In genomic region chr17:33965082-33965845, GRCm38 (mm10) we compare ENCODE assay signal across 13 mouse cellular contexts. TPM values are rescaled to one million over a fixed set of nuclear protein-coding genes. Genes with fewer than 3 reads are reported as not detected.
DNase-seq lines count a peak whose midpoint lies in the region.
"Had no signal": no experiment of that assay in that cellular context is flagged by ENCODE, and none has a peak within 500 bp of the region (broad histone marks: within the 10 kb centered on the region; RNA-seq: fewer than 3 reads in every experiment).

No protein-coding gene starts in this region.

- peak; percentile 93 for DNase-seq in heart, adult 11 months
- no peak for DNase-seq in heart, adult 18-20 months
- DNase-seq in testis, postnatal 10 days (ENCODE audit: low spot score) = peak; percentile 55
- no peak for DNase-seq in testis, postnatal 14 days (ENCODE audit: low spot score)
- peak; percentile 54 for DNase-seq in MN1 (ENCODE audit: low spot score)
- DNase-seq in adrenal gland, postnatal 14 days = no peak
- DNase-seq: adrenal gland, adult 8-10 months; adrenal gland, postnatal 25 days; B cell, adult 2 months; cerebellum, adult 11 months; cerebellum, adult 11-12 months; cerebellum, adult 18-20 months; cerebellum, adult 8-10 months had no signal

RNA-seq across cellular contexts. Expression of gene Rps18, which starts 9.5 kb away (rescaled TPM):
- 100 to 1,000 TPM; 419 to 435 TPM for total RNA-seq in heart, adult 18-20 months (2021)
- total RNA-seq in adrenal gland, postnatal 14 days (2021) = 760 and 860 TPM in 2 replicates

RNA-seq across cellular contexts. Expression of gene Vps52, which starts 9.7 kb away (rescaled TPM):
- total RNA-seq in heart, adult 18-20 months (2021) = 10 to 100 TPM; 36.8 to 39.7 TPM
- 46.8 and 52.9 TPM in 2 replicates for total RNA-seq in adrenal gland, postnatal 14 days (2021)

RNA-seq across cellular contexts. Expression of gene B3galt4, which starts 14.0 kb away (rescaled TPM):
- total RNA-seq in heart, adult 18-20 months (2021) = 1 to 10 TPM; 1.3 to 1.8 TPM
- 3.2 and 6.2 TPM in 2 replicates for total RNA-seq in adrenal gland, postnatal 14 days (2021)

RNA-seq across cellular contexts. Expression of gene Wdr46, which starts 24.8 kb away (rescaled TPM):
- 10 to 100 TPM; 10.3 to 10.9 TPM for total RNA-seq in heart, adult 18-20 months (2021)
- total RNA-seq in adrenal gland, postnatal 14 days (2021) = 32.9 and 35.7 TPM in 2 replicates

RNA-seq across cellular contexts. Expression of gene Pfdn6, which starts 25.1 kb away (rescaled TPM):
- 10 to 100 TPM; 69.9 to 76.1 TPM for total RNA-seq in heart, adult 18-20 months (2021)
- total RNA-seq in adrenal gland, postnatal 14 days (2021) = 96.2 and 102 TPM in 2 replicates

Comparison
In these comparisons a context has a peak if more than half of its experiments do, and no peak if none do; other contexts are left out.
1. DNase-seq: peak in heart, adult 11 months (single experiment), testis, postnatal 10 days (single experiment) and MN1 (single experiment); none in heart, adult 18-20 months (0 of 2), testis, postnatal 14 days (single experiment) and adrenal gland, postnatal 14 days (single experiment).